Mouse (Mus musculus): ENCODE data around the gene Srsf3.

DNA sequence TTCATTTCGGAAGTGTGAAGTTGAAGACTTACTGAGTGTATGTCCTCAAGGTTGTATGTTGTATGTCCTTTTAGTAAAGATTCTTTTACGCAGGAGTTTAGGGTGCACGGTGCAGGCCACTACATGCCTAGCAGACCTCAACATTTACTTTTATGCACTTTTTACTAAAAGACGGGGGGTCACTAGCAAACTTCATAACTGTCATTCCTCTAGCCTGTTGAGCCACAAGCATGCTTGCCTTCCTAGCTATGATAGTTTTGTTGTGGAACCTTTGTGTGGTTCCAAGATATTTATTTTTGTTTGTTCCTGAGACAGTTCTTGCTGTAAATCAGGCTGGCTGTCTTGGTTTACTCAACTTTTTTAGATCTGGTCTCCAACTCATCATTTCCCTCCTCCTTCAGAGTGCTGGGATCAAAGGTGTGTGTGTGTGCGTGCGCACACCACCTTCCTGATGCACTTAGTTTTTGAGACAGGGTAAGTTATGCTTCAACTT is 1.2 kb downstream of the Srsf3 start:
- TF ChIP-seq CTCF (IDR thresholded peaks at IDR 0.05; ENCODE audit: extremely low read depth, insufficient read depth, low read length) (no peak), POLR2A (IDR thresholded peaks at IDR 0.05; ENCODE audit: extremely low read depth, insufficient read depth, low read length) (no peak)

Measured in cortical plate, adult 2 months (tissue).